Mouse (Mus musculus) c-Kit-positive CD71-negative TER-119-negative erythroid progenitor cells, embryonic 14.5 days (primary cell): ENCODE measurements around the gene Stk36.

ENCODE experiments used
- DNase-seq: peaks from one replicate; pipeline ENCODE4 v3.0.0-alpha.2; 2013; ENCODE audit warnings: low read depth

Stk36 gene

GRCm38 (mm10) chr1:74668371-74668770 lies 67.1 kb downstream of the Stk36 start:
- no peak for DNase-seq

GRCm38 (mm10) chr1:74672731-74673130 lies 71.5 kb downstream of the Stk36 start:
- DNase-seq, result no peak

- no peak for DNase-seq
Measured at GRCm38 (mm10) chr1:74676863-74677262, 75.6 kb downstream of the Stk36 start.

- DNase-seq, result no peak
Measured at GRCm38 (mm10) chr1:74677843-74678242, 76.6 kb downstream of the Stk36 start.
